Mouse (Mus musculus) neural tube, embryonic 14.5 days (tissue): ENCODE measurements at regions not wholly inside any gene's neighbourhood (a gene's known extent, or its start where the extent isn't known, plus 50 kb on each side); places are given as distances from the start of the nearest gene placed in this dataset.

Source experiments
- ATAC-seq: fragments of 200-750 bp; cut with Nextera tagmentation; 2 replicates; pipeline ENCODE4 v1.8.0; 2017; ENCODE audit warnings: low read depth, mild to moderate bottlenecking, moderate TSS enrichment, moderate library complexity
- H3K27ac ChIP-seq: fragments of 300-500 bp; sonication (generic); 2 replicates; pipeline ENCODE4 v1.5.1; 2014; ENCODE audit warnings: low read depth, mild to moderate bottlenecking, control low read depth, low read length, moderate library complexity, mixed read lengths
- H3K27me3 ChIP-seq: fragments of 300-500 bp; sonication (generic); 2 replicates; pipeline ENCODE4 v1.6.1; 2014; ENCODE audit warnings: low read length; ENCODE audit not compliant: control insufficient read depth, insufficient read depth
- H3K36me3 ChIP-seq: fragments of 300-500 bp; sonication (generic); 2 replicates; pipeline ENCODE4 v1.6.1; 2014; ENCODE audit warnings: low read length, mixed read lengths; ENCODE audit not compliant: control insufficient read depth, insufficient read depth
- H3K4me1 ChIP-seq: fragments of 300-500 bp; sonication (generic); 2 replicates; pipeline ENCODE4 v1.6.1; 2014; ENCODE audit warnings: low read length; ENCODE audit not compliant: control insufficient read depth, insufficient read depth
- H3K4me2 ChIP-seq: fragments of 300-500 bp; sonication (generic); 2 replicates; pipeline ENCODE4 v1.6.1; 2014; ENCODE audit warnings: mild to moderate bottlenecking, low read depth, low read length, control low read depth
- H3K4me3 ChIP-seq: fragments of 300-500 bp; sonication (generic); 2 replicates; pipeline ENCODE4 v1.5.1; 2014; ENCODE audit warnings: low read depth, low read length, control low read depth, mixed read lengths
- H3K9ac ChIP-seq: fragments of 300-500 bp; sonication (generic); replicated peaks from 2 replicates; pipeline ENCODE4 v1.6.1; 2014; ENCODE audit warnings: low read depth, mild to moderate bottlenecking, control low read depth, low read length, mixed read lengths
- H3K9me3 ChIP-seq: fragments of 300-500 bp; sonication (generic); 2 replicates; pipeline ENCODE4 v1.6.1; 2016; ENCODE audit warnings: low read length; ENCODE audit not compliant: control insufficient read depth
- WGBS: fragments of 180-500 bp; shearing (Covaris S2); extraction: QIAGEN DNeasy Blood & Tissue Kit; methylation state at CpG from one replicate; pipeline ENCODE4 v1.1.7; 2014; 5-methylcytosine and 5-hydroxymethylcytosine counted together

- no peak for ATAC-seq
- Histone ChIP-seq H3K4me2 (no peak overlapping the region), H3K36me3 (no peaks in the 10 kb centered on the region), H3K4me3 (no peak overlapping the region), H3K27me3 (no peaks in the 10 kb centered on the region), H3K9ac (no peak overlapping the region), H3K4me1 (no peaks in the 10 kb centered on the region), H3K9me3 (no peaks in the 10 kb centered on the region), H3K27ac (no peak overlapping the region)
Measured at GRCm38 (mm10) chr12:10186576-10186975, 183.2 kb upstream of the Nt5c1b start.

GRCm38 (mm10) chr12:10189746-10190145 lies 180.0 kb upstream of the Nt5c1b start:
- no peak overlapping the region for H3K27ac ChIP-seq
- WGBS: 98% methylated on average over 2 of the region's 2 CpGs
- no peaks in the 10 kb centered on the region for H3K4me1 ChIP-seq
- no peak overlapping the region for H3K9ac ChIP-seq
- no peaks in the 10 kb centered on the region for H3K27me3 ChIP-seq
- H3K36me3 ChIP-seq: no peaks in the 10 kb centered on the region
- no peak overlapping the region for H3K4me3 ChIP-seq
- H3K9me3 ChIP-seq: no peaks in the 10 kb centered on the region
- H3K4me2 ChIP-seq: no peak overlapping the region
- ATAC-seq: no peak

GRCm38 (mm10) chr12:10197906-10198460 lies 171.8 kb upstream of the Nt5c1b start:
- Histone ChIP-seq H3K4me2 (no peak overlapping the region), H3K4me3 (no peak overlapping the region), H3K4me1 (no peaks in the 10 kb centered on the region), H3K27me3 (no peaks in the 10 kb centered on the region), H3K36me3 (no peaks in the 10 kb centered on the region), H3K9me3 (no peaks in the 10 kb centered on the region), H3K9ac (no peak overlapping the region), H3K27ac (no peak overlapping the region)
- no peak for ATAC-seq
- 49% methylated on average over 3 of the region's 3 CpGs for WGBS

- H3K9me3 ChIP-seq: no peaks in the 10 kb centered on the region
- H3K4me2 ChIP-seq: no peak overlapping the region
- ATAC-seq: no peak
- H3K36me3 ChIP-seq: no peaks in the 10 kb centered on the region
- H3K9ac ChIP-seq: no peak overlapping the region
- WGBS: 61% methylated on average over 1 of the region's 1 CpGs
- no peaks in the 10 kb centered on the region for H3K27me3 ChIP-seq
- H3K4me3 ChIP-seq: no peak overlapping the region
- H3K4me1 ChIP-seq: no peaks in the 10 kb centered on the region
- no peak overlapping the region for H3K27ac ChIP-seq
Measured at GRCm38 (mm10) chr12:10209841-10210240, 159.9 kb upstream of the Nt5c1b start.

- Histone ChIP-seq H3K36me3 (no peaks in the 10 kb centered on the region), H3K9ac (no peak overlapping the region), H3K4me1 (no peaks in the 10 kb centered on the region), H3K9me3 (no peaks in the 10 kb centered on the region), H3K4me2 (no peak overlapping the region), H3K27me3 (no peaks in the 10 kb centered on the region), H3K27ac (no peak overlapping the region), H3K4me3 (no peak overlapping the region)
- ATAC-seq: no peak
- 35% methylated on average over 4 of the region's 4 CpGs for whole genome bisulfite sequencing
Measured at GRCm38 (mm10) chr12:10222821-10223220, 147.0 kb upstream of the Nt5c1b start.

DNA sequence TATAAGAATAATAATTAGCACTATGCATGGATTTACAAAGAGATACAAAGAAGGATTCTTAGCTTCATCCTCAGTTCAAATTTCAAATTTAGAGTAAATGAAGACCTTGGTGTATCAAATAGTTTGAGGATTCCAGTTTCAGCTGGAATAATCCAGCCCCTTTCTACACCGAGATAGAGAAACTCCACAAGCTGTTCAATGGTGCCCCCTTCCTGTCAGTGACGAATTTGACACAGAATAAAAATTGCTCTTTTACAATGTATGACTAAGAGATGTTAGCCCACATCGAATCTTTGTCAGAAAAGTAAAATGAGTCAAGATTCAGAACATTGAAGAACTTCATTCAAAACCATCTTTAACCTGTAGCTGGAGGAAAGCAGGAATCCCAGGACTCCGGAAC lies 145.9 kb upstream of the Nt5c1b start:
- no peaks in the 10 kb centered on the region for H3K36me3 ChIP-seq
- ATAC-seq: no peak
- no peak overlapping the region for H3K27ac ChIP-seq
- no peak overlapping the region for H3K4me2 ChIP-seq
- H3K9ac ChIP-seq: no peak overlapping the region
- no peaks in the 10 kb centered on the region for H3K4me1 ChIP-seq
- H3K27me3 ChIP-seq: no peaks in the 10 kb centered on the region
- no peaks in the 10 kb centered on the region for H3K9me3 ChIP-seq
- WGBS: 39% methylated on average over 4 of the region's 4 CpGs
- H3K4me3 ChIP-seq: no peak overlapping the region

- no peaks in the 10 kb centered on the region for H3K27me3 ChIP-seq
- no peaks in the 10 kb centered on the region for H3K36me3 ChIP-seq
- no peak overlapping the region for H3K9ac ChIP-seq
- H3K9me3 ChIP-seq: no peaks in the 10 kb centered on the region
- WGBS: 64% methylated on average over 4 of the region's 4 CpGs
- no peak overlapping the region for H3K4me2 ChIP-seq
- ATAC-seq: no peak
- no peaks in the 10 kb centered on the region for H3K4me1 ChIP-seq
- H3K4me3 ChIP-seq: no peak overlapping the region
- no peak overlapping the region for H3K27ac ChIP-seq
Measured at GRCm38 (mm10) chr12:10231144-10231543, 138.6 kb upstream of the Nt5c1b start.

DNA sequence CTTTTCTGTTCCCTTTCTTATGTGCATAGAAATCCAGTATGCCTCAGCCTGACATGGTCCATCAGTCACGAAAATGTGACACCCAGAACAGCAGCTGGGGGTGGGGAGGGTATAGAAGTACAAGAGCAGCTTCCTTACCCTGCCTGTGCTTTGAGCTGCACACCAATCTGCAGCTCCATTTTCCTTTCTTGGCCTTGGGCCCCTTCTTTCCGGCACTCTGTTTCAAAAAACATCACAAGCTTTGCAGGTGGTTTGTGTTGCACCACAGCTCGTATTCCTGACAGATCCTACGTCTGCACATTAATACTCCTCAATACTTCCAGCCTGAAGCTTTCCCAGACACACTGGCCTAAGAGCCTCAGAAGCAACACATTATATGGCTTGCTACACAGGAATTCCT lies 138.1 kb upstream of the Nt5c1b start:
- no peaks in the 10 kb centered on the region for H3K9me3 ChIP-seq
- 30% methylated on average over 4 of the region's 4 CpGs for WGBS
- H3K9ac ChIP-seq: no peak overlapping the region
- H3K36me3 ChIP-seq: no peaks in the 10 kb centered on the region
- H3K4me1 ChIP-seq: no peaks in the 10 kb centered on the region
- H3K27me3 ChIP-seq: no peaks in the 10 kb centered on the region
- H3K4me3 ChIP-seq: no peak overlapping the region
- ATAC-seq: no peak
- no peak overlapping the region for H3K4me2 ChIP-seq
- H3K27ac ChIP-seq: no peak overlapping the region

DNA sequence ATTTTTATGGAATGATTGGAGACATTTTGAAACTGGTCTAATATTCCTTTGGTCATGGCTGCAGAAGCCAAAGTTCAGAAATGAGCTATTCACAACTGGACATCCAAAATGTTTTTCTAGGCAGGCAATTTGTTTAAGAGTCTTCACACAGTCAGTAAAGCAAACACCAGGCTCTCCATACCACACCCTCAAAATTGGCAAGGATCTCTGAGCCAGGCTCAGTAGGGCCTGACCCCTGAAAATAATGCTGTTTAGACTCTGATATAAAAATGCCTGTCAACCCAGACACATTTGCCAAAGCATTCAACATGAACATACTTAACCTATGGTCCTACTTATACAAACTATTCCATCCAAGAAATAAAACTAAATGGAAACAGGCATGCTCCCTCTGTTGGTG lies 121.7 kb upstream of the Nt5c1b start:
- H3K27ac ChIP-seq: no peak overlapping the region
- no peaks in the 10 kb centered on the region for H3K9me3 ChIP-seq
- ATAC-seq: no peak
- no peaks in the 10 kb centered on the region for H3K27me3 ChIP-seq
- H3K36me3 ChIP-seq: no peaks in the 10 kb centered on the region
- no peak overlapping the region for H3K4me3 ChIP-seq
- no peak overlapping the region for H3K4me2 ChIP-seq
- H3K9ac ChIP-seq: no peak overlapping the region
- no peaks in the 10 kb centered on the region for H3K4me1 ChIP-seq

DNA sequence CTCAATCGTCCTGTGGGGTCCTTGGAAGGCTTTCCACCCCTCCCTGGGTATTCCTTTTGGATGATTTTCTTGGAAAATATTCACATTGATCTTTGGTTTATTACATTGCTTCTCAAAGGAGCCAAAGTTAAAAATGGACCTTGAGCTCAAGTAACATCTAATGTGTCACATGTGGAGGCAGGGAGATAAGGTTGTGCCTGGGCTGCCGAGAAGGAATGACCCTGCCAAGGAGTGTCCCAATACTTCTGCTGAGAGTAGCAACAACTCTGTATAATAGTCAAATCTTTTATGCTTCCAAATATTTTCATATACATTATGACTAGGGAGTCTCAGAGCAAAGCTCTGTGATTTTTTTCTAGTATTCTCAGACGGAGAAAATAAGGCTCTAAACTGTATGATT lies 113.4 kb upstream of the Nt5c1b start:
- Histone ChIP-seq H3K9me3 (no peaks in the 10 kb centered on the region), H3K36me3 (no peaks in the 10 kb centered on the region), H3K4me3 (no peak overlapping the region), H3K4me1 (no peaks in the 10 kb centered on the region), H3K4me2 (no peak overlapping the region), H3K27ac (no peak overlapping the region), H3K27me3 (no peaks in the 10 kb centered on the region), H3K9ac (no peak overlapping the region)
- no peak for ATAC-seq
- 71% methylated on average over 3 of the region's 3 CpGs for WGBS
